Mouse (Mus musculus): ENCODE measurements at regions not wholly inside any gene's neighbourhood (a gene's known extent, or its start where the extent isn't known, plus 50 kb on each side); places are given as distances from the start of the nearest gene placed in this dataset.

- no peak overlapping the region for H3K4me3 ChIP-seq
- no peaks in the 10 kb centered on the region for H3K27me3 ChIP-seq (replicated peaks)
- H3K4me2 ChIP-seq (replicated peaks): no peak overlapping the region
- H3K4me1 ChIP-seq: no peaks in the 10 kb centered on the region
- ATAC-seq (ENCODE audit: low FRiP score, low read depth): no peak
- H3K27ac ChIP-seq: no peak overlapping the region
- H3K9ac ChIP-seq: no peak overlapping the region
- no peaks in the 10 kb centered on the region for H3K9me3 ChIP-seq
- 83% methylated on average over 4 of the region's 4 CpGs for WGBS
- H3K36me3 ChIP-seq: no peaks in the 10 kb centered on the region
These were observed 161.4 kb downstream of the Fam76b start for GRCm38 (mm10) chr9:13988901-13989300.

- Histone ChIP-seq H3K4me1 (no peaks in the 10 kb centered on the region), H3K27ac (no peak overlapping the region), H3K36me3 (no peaks in the 10 kb centered on the region), H3K9me3 (no peaks in the 10 kb centered on the region), H3K4me2 (replicated peaks) (no peak overlapping the region), H3K9ac (no peak overlapping the region), H3K27me3 (replicated peaks) (no peaks in the 10 kb centered on the region), H3K4me3 (no peak overlapping the region)
- ATAC-seq (ENCODE audit: low FRiP score, low read depth): no peak
- 74% methylated on average over 7 of the region's 7 CpGs for WGBS
These were observed 163.4 kb downstream of the Fam76b start for GRCm38 (mm10) chr9:13990960-13991359.

GRCm38 (mm10) chr9:13992728-13993127, 165.2 kb downstream of the Fam76b start:
- H3K4me2 ChIP-seq (replicated peaks): no peak overlapping the region
- no peak overlapping the region for H3K27ac ChIP-seq
- 89% methylated on average over 6 of the region's 6 CpGs for WGBS
- no peak for ATAC-seq (ENCODE audit: low FRiP score, low read depth)
- H3K9me3 ChIP-seq: no peaks in the 10 kb centered on the region
- H3K4me1 ChIP-seq: no peaks in the 10 kb centered on the region
- H3K36me3 ChIP-seq: no peaks in the 10 kb centered on the region
- H3K9ac ChIP-seq: no peak overlapping the region
- no peaks in the 10 kb centered on the region for H3K27me3 ChIP-seq (replicated peaks)
- no peak overlapping the region for H3K4me3 ChIP-seq

GRCm38 (mm10) chr9:13999358-13999757, 171.8 kb downstream of the Fam76b start:
- Histone ChIP-seq H3K36me3 (no peaks in the 10 kb centered on the region), H3K27me3 (replicated peaks) (no peaks in the 10 kb centered on the region)
- 71% methylated on average over 4 of the region's 4 CpGs for WGBS

GRCm38 (mm10) chr9:14001517-14001916, 174.0 kb downstream of the Fam76b start:
- Histone ChIP-seq H3K27me3 (replicated peaks) (no peaks in the 10 kb centered on the region), H3K4me2 (replicated peaks) (no peak overlapping the region), H3K4me3 (no peak overlapping the region), H3K9me3 (no peaks in the 10 kb centered on the region), H3K4me1 (no peaks in the 10 kb centered on the region), H3K36me3 (no peaks in the 10 kb centered on the region), H3K9ac (no peak overlapping the region), H3K27ac (no peak overlapping the region)
- 76% methylated on average over 7 of the region's 7 CpGs for WGBS
- no peak for ATAC-seq (ENCODE audit: low FRiP score, low read depth)

More at GRCm38 (mm10) chr9:13999358-13999757, 171.8 kb downstream of the Fam76b start:
- H3K4me1 ChIP-seq: no peaks in the 10 kb centered on the region
- no peaks in the 10 kb centered on the region for H3K9me3 ChIP-seq
- ATAC-seq (ENCODE audit: low FRiP score, low read depth): no peak
- H3K4me3 ChIP-seq: no peak overlapping the region
- H3K9ac ChIP-seq: no peak overlapping the region
- H3K4me2 ChIP-seq (replicated peaks): no peak overlapping the region
- no peak overlapping the region for H3K27ac ChIP-seq

- H3K27me3 ChIP-seq (replicated peaks): no peaks in the 10 kb centered on the region
- H3K27ac ChIP-seq: no peak overlapping the region
- no peaks in the 10 kb centered on the region for H3K4me1 ChIP-seq
- H3K36me3 ChIP-seq: no peaks in the 10 kb centered on the region
- WGBS: 69% methylated on average over 2 of the region's 2 CpGs
- H3K4me2 ChIP-seq (replicated peaks): no peak overlapping the region
- H3K9me3 ChIP-seq: no peaks in the 10 kb centered on the region
- no peak overlapping the region for H3K9ac ChIP-seq
- no peak overlapping the region for H3K4me3 ChIP-seq
- ATAC-seq (ENCODE audit: low FRiP score, low read depth): no peak
These were observed 174.7 kb downstream of the Fam76b start for GRCm38 (mm10) chr9:14002236-14002635.

- no peak for ATAC-seq (ENCODE audit: low FRiP score, low read depth)
- H3K36me3 ChIP-seq: no peaks in the 10 kb centered on the region
- no peaks in the 10 kb centered on the region for H3K27me3 ChIP-seq (replicated peaks)
- WGBS: 90% methylated on average over 3 of the region's 3 CpGs
- H3K4me2 ChIP-seq (replicated peaks): no peak overlapping the region
- H3K9ac ChIP-seq: no peak overlapping the region
- no peaks in the 10 kb centered on the region for H3K4me1 ChIP-seq
- no peaks in the 10 kb centered on the region for H3K9me3 ChIP-seq
- H3K27ac ChIP-seq: no peak overlapping the region
- H3K4me3 ChIP-seq: no peak overlapping the region
These were observed 175.6 kb downstream of the Fam76b start for GRCm38 (mm10) chr9:14003163-14003562.

- Histone ChIP-seq H3K9ac (no peak overlapping the region), H3K4me2 (replicated peaks) (no peak overlapping the region), H3K36me3 (no peaks in the 10 kb centered on the region), H3K27me3 (replicated peaks) (no peaks in the 10 kb centered on the region), H3K9me3 (peaks cover 6% of the 10 kb centered on the region; the same call in 1 of the 2 replicates), H3K4me3 (no peak overlapping the region), H3K4me1 (no peaks in the 10 kb centered on the region), H3K27ac (no peak overlapping the region)
- 91% methylated on average over 3 of the region's 3 CpGs for WGBS
- ATAC-seq (ENCODE audit: low FRiP score, low read depth): no peak
These were observed 178.9 kb downstream of the Fam76b start for GRCm38 (mm10) chr9:14006233-14006984.

GRCm38 (mm10) chr9:14009451-14009850, 181.9 kb downstream of the Fam76b start:
- ATAC-seq (ENCODE audit: low FRiP score, low read depth): no peak
- Histone ChIP-seq H3K9ac (no peak overlapping the region), H3K36me3 (no peaks in the 10 kb centered on the region), H3K4me2 (replicated peaks) (no peak overlapping the region), H3K4me3 (no peak overlapping the region), H3K27me3 (replicated peaks) (no peaks in the 10 kb centered on the region), H3K27ac (no peak overlapping the region), H3K4me1 (no peaks in the 10 kb centered on the region), H3K9me3 (peaks cover 6% of the 10 kb centered on the region; the same call in 1 of the 2 replicates)
- 83% methylated on average over 5 of the region's 5 CpGs for WGBS

GRCm38 (mm10) chr9:14010261-14010949, 182.9 kb downstream of the Fam76b start:
- no peak overlapping the region for H3K9ac ChIP-seq
- no peak overlapping the region for H3K4me3 ChIP-seq
- 40% methylated on average over 5 of the region's 5 CpGs for WGBS
- no peaks in the 10 kb centered on the region for H3K36me3 ChIP-seq
- H3K27me3 ChIP-seq (replicated peaks): no peaks in the 10 kb centered on the region
- H3K9me3 ChIP-seq: peaks cover 6% of the 10 kb centered on the region; the same call in 1 of the 2 replicates
- no peaks in the 10 kb centered on the region for H3K4me1 ChIP-seq
- H3K4me2 ChIP-seq (replicated peaks): no peak overlapping the region
- no peak for ATAC-seq (ENCODE audit: low FRiP score, low read depth)
- no peak overlapping the region for H3K27ac ChIP-seq

- Histone ChIP-seq H3K9ac (no peak overlapping the region), H3K4me3 (no peak overlapping the region)
- no peak for ATAC-seq (ENCODE audit: low FRiP score, low read depth)
These were observed 196.7 kb downstream of the Fam76b start for GRCm38 (mm10) chr9:14024216-14024615.

GRCm38 (mm10) chr9:14024701-14025100, 197.2 kb downstream of the Fam76b start:
- H3K9me3 ChIP-seq: no peaks in the 10 kb centered on the region
- no peaks in the 10 kb centered on the region for H3K4me1 ChIP-seq
- no peak for ATAC-seq (ENCODE audit: low FRiP score, low read depth)
- H3K27ac ChIP-seq: no peak overlapping the region
- H3K9ac ChIP-seq: no peak overlapping the region
- no peak overlapping the region for H3K4me3 ChIP-seq
- H3K4me2 ChIP-seq (replicated peaks): no peak overlapping the region
- no peaks in the 10 kb centered on the region for H3K27me3 ChIP-seq (replicated peaks)
- WGBS: 83% methylated on average over 3 of the region's 3 CpGs
- H3K36me3 ChIP-seq: no peaks in the 10 kb centered on the region

More at GRCm38 (mm10) chr9:14024216-14024615, 196.7 kb downstream of the Fam76b start:
- H3K27me3 ChIP-seq (replicated peaks): no peaks in the 10 kb centered on the region
- H3K27ac ChIP-seq: no peak overlapping the region
- no peaks in the 10 kb centered on the region for H3K4me1 ChIP-seq
- H3K4me2 ChIP-seq (replicated peaks): no peak overlapping the region
- no peaks in the 10 kb centered on the region for H3K36me3 ChIP-seq
- H3K9me3 ChIP-seq: no peaks in the 10 kb centered on the region

Measured in neural tube, embryonic 12.5 days (tissue).